Mouse (Mus musculus): ENCODE measurements around the gene Fgf15. TPM values are rescaled to one million over a fixed set of nuclear protein-coding genes. Genes with fewer than 3 reads are reported as not detected.

The Fgf15 gene
- total RNA-seq, 2 experiments from 2014 or later = not detected

- intact Hi-C loops (cut with DNase I) = no loop called here
- no peak for DNase-seq
Measured at GRCm38 (mm10) chr7:144928009-144928888, 31.9 kb downstream of the Fgf15 start.

DNA sequence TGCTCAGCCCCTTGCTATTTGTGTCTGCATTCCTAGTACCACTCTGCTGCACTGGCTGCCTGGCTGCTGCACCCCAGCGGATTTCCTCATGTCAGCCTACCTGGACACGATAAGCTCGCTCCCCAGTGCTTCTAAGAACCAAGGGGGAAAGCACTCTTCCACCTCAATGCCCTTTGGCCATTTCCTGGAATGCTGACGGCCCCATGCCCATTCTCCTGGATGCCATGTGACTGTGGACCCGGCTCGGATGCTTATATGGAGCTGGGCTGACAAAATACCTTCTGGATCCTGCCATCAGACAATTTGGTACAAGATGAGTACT lies 32.5 kb downstream of the Fgf15 start:
- intact Hi-C loops (cut with DNase I) = no loop called here
- DNase-seq = no peak

DNA sequence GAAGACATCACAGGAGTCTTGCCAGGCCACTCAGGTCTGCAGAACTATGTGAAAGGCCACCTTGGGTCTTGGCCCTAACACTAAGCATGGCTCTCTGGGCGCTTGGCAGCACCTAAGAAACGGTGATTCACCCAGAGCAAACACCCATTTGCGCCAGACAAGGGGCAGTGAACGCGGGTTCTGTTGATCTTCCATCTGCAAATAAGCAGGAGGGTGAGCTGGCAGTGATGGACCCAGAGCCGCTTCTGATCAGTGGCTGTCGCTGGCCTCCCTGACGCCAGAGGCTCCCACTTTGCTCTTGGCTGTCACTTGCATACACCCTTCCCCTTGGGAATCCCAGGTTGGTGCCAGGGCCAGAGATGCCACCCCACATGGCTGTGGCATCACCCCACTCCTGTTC lies 33.2 kb downstream of the Fgf15 start:
- no peak for DNase-seq
- intact Hi-C loops (cut with DNase I) = no loop called here

GRCm38 (mm10) chr7:144929931-144930330 lies 33.6 kb downstream of the Fgf15 start:
- no peak for DNase-seq
- intact Hi-C loops (cut with DNase I) = no loop called here

- DNase-seq = no peak
- intact Hi-C loops (cut with DNase I) = no loop called here
Measured at GRCm38 (mm10) chr7:144931778-144932177, 35.4 kb downstream of the Fgf15 start.

DNA sequence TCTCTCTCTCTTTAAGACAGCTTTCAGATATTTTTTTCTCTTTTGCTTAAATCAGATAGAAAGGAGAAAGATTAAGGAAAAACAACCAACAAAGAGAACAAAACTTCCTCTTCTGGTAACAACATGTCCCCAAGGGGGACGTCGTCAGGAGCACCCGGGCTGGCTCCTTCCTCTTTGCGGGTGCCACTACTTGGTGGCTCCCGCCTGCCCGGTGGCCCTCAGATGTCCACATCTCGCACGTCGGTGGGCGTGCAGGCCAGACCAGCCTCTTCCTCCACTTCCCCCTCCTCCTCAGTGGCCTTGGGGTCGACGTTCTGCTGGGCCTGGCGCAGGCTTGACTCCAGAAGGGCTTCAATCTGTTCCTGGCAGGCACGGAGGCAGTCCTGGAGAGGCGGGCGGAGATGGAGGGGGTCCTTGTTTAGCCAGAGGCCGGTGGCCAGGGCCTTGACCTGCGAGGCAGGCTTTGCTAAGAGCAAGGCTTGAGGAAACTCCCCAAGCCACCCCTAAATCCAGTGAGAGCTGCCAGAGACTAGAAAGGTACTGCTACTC lies 36.1 kb downstream of the Fgf15 start:
- DNase-seq = no peak
- intact Hi-C loops (cut with DNase I) = no loop called here

- intact Hi-C loops (cut with DNase I) = no loop called here
- DNase-seq = no peak
Measured at GRCm38 (mm10) chr7:144933336-144933735, 37.0 kb downstream of the Fgf15 start.

GRCm38 (mm10) chr7:144933796-144934195 lies 37.5 kb downstream of the Fgf15 start:
- intact Hi-C loops (cut with DNase I) = no loop called here
- DNase-seq = no peak

DNA sequence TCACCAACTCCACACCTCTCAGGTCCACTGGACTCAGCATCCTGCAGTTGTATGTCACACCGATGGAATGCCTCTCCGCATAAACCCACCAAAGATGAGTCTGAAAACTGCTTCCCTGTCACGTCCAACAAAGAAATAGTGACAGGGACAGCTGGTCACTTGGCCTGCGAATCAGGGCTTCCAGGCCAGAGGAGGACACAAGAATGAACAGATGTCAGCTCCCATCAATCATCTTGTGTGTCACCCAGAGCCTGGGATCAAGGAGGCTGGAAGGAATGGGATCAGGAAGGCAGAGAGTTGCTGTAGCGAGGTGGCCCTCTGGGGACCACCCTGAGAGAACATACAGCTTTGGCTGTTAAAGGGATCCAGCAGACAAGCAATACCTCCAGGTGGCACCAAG lies 38.6 kb downstream of the Fgf15 start:
- intact Hi-C loops (cut with DNase I) = no loop called here
- DNase-seq = no peak

GRCm38 (mm10) chr7:144935563-144935962 lies 39.2 kb downstream of the Fgf15 start:
- DNase-seq = peak in 1 of 2 experiments; percentile 24
- intact Hi-C loops (cut with DNase I) = no loop called here

GRCm38 (mm10) chr7:144936311-144936880 lies 40.1 kb downstream of the Fgf15 start:
- DNase-seq = no peak
- intact Hi-C loops (cut with DNase I) = no loop called here

DNA sequence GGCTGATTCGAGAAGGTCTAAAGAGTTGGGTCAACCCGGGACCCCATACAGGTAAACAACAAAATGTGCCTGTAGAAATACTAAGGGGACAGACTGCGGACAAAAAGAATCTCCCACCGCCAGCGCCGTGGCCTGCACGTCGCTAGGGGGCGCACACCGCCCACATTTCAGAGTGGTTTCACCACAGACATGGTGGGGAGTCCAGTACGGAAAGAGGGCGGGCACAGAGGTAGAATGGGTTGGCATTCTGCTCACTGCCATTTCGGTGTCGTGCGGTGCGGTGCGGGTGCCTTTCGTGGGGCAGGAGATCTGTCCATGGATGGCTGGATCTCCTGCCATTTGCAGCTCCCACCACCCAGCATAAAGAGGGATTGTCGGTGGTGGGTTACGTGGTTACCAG lies 41.2 kb downstream of the Fgf15 start:
- peak; percentile 93 to 95 for DNase-seq
- intact Hi-C loops (cut with DNase I) = loop anchor here (1.0 kb wide), 1 partner anchor 306 kb away; no protein-coding TSS in a partner anchor

- intact Hi-C loops (cut with DNase I) = loop anchor here (1.0 kb wide), 1 partner anchor 305 kb away; no protein-coding TSS in a partner anchor
- peak; percentile 42 to 49 for DNase-seq
Measured at GRCm38 (mm10) chr7:144937899-144938517, 41.7 kb downstream of the Fgf15 start.

DNA sequence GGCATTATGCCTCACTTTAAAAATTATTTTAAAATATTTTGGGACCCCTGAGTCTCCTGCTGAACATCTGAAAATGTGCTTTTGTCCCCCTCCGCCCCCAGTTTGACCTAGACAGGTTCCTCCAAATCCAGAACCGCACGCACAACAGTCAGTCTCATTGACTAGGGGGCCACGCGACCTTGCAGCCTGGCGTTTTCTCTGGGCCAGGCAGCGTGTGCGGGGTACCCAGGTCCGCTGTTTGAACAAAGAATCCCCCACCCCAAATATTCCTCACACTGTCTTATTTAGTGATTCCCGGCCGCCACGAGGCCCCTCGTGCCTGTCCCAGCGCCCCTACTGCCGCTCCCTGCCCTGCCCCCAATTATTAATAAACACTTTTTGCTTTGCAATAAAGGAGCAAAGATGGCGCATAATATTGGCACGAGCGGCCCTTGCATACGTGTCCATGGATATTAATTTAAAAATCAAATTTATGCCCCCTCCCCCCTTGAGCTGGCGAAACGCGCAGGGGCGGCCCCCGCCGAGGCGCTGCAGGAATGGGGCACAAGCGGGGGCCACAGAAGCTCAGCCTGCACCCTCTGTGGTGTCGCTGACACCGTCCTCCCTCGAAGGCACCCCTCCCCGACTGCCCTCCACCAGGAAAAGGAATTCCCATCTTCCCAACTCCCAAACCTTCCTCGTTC lies 42.5 kb downstream of the Fgf15 start:
- intact Hi-C loops (cut with DNase I) = loop anchor here (1.0 kb wide), 1 partner anchor 172 kb away; no protein-coding TSS in a partner anchor
- DNase-seq = peak; percentile 29 to 47

GRCm38 (mm10) chr7:144939344-144940002 lies 43.1 kb downstream of the Fgf15 start, which contains the start of gene Ccnd1:
Gene Ccnd1 (minus strand): TSS chr7:144939925.
- DNase-seq = peak; percentile 70 to 77
- intact Hi-C loops (cut with DNase I) = loop anchor here (1.0 kb wide), 1 partner anchor 172 kb away; no protein-coding TSS in a partner anchor

DNA sequence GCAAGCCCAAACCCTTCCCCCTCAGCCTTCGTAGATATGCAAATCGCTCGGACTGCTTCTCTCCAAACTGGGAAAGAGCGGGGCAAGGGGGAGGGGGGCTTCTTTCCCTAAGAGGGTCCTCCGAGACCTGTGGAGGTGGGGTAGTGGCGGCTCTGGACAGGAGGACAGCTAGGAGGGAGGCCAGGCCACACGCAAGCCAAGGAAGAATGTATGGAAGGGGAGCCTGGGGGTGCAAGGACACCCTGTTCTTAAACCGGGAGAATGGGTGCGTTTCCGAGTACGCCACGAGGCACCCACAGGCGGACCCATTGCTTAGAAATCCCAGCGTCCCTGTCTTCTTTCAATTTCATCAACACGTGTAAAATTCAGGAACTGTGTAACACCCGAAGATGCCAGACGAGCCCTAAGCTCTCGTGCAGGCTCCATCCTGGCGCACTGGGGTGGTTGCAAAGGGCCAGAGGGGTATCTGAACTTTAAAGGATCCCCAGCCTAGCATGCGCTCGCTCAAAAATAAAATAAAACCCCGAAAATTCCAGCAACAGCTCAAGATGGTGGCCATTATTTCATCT lies 43.8 kb downstream of the Fgf15 start:
- peak; percentile 39 to 62 for DNase-seq
- intact Hi-C loops (cut with DNase I) = no loop called here

GRCm38 (mm10) chr7:144940585-144940984 lies 44.3 kb downstream of the Fgf15 start:
- no peak for DNase-seq
- intact Hi-C loops (cut with DNase I) = no loop called here

DNA sequence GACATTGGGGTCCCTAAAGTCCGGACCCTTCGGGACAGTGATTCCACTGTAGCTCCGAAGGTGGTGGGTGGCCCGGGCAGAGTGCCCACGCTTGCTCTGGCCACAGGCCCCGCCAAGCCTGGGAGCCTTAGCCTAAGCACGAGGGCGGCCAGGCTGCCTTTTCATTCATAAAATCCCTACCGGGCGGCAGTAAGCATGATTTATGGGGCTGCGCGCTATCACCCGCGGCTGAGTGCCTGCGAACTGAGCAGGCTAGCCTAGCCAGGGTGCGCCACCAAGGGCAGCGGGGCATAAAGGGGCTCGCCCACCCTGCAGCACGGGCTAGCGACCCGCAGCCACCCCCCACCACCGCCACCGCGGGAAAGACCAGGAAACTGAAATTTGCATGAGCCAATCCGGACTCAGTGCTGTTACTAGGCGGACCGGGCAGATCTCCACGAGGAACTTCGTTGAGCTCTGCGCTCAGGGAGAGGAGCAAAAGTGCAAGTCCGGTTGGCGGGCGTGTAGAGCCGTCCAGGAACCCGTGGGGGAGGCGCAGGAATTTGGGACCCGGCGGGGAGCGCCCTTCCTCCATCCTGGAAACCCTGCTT lies 45.0 kb downstream of the Fgf15 start:
- DNase-seq = peak; percentile 84 to 87
- intact Hi-C loops (cut with DNase I) = loop anchor here (1.0 kb wide), 1 partner anchor 84 kb away; no protein-coding TSS in a partner anchor

DNA sequence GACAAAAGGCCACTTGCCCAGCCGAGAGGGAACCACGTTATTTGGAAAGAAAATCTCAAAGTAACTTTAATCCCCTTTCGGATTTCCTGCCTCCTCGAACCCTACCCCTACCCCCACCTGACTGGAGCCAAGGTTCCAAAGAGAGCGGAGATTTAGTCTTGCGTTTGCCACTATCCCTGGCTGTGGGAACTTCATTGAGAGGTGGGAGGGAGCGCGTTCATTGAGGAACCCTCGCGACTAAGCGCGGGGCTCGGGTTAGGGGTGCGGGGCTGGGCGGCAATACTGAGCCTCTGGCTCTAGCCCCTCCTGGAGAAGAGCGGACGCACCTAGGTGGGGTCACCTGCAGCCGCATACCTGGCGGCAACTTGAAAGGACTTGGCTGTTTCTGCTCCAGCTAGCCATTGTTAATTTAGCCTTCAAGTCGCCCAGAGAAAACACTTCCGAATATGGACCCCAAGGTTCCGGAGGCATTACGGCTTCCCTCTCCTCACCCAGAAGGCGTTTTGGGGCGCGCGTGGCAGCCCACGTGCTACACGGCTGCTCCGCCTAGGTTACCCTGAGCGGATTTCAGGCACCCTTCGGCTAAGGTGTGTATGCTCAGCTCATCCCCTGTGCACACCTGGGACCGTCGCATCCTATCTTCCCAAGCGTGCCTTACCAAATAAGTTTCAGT lies 45.9 kb downstream of the Fgf15 start:
- intact Hi-C loops (cut with DNase I) = loop anchor here (2.0 kb wide), 1 partner anchor 55 kb away; no protein-coding TSS in a partner anchor
- peak; percentile 32 to 50 for DNase-seq
